Mouse (Mus musculus) lung, postnatal 4 days (tissue): ENCODE measurements around the gene Tmem123.
A peak's percentile ranks its signal among the peaks of the same experiment; 100 is the strongest.

Experiments
- DNase-seq, 2 experiments: peaks; one replicate each; pipeline ENCODE4 v3.0.0; 2021

Gene Tmem123

GRCm38 (mm10) chr9:7763614-7764300 lies at the start of gene Tmem123:
TSS of gene Tmem123 (plus strand) at chr9:7764041.
- peak; percentile 99 to 100 for DNase-seq

GRCm38 (mm10) chr9:7714062-7714907 lies 49.6 kb upstream of the Tmem123 start:
- DNase-seq: peak in 1 of 2 experiments; percentile 57

GRCm38 (mm10) chr9:7714908-7715175 lies 49.0 kb upstream of the Tmem123 start:
- DNase-seq: no peak

- DNase-seq: no peak
Measured at GRCm38 (mm10) chr9:7721543-7721942, 42.3 kb upstream of the Tmem123 start.

GRCm38 (mm10) chr9:7728997-7729396 lies 34.8 kb upstream of the Tmem123 start:
- DNase-seq: no peak

GRCm38 (mm10) chr9:7742696-7743095 lies 21.1 kb upstream of the Tmem123 start:
- no peak for DNase-seq

GRCm38 (mm10) chr9:7744156-7744555 lies 19.7 kb upstream of the Tmem123 start:
- DNase-seq: no peak

GRCm38 (mm10) chr9:7748881-7749280 lies 15.0 kb upstream of the Tmem123 start:
- DNase-seq: no peak

- DNase-seq: no peak
Measured at GRCm38 (mm10) chr9:7749537-7749936, 14.3 kb upstream of the Tmem123 start.

GRCm38 (mm10) chr9:7755889-7756423 lies 7.9 kb upstream of the Tmem123 start:
- no peak for DNase-seq

GRCm38 (mm10) chr9:7761906-7762455 lies 1.9 kb upstream of the Tmem123 start:
- no peak for DNase-seq

GRCm38 (mm10) chr9:7762741-7763140 lies 1.1 kb upstream of the Tmem123 start:
- DNase-seq: no peak

- peak in 1 of 2 experiments; percentile 53 for DNase-seq
Measured at GRCm38 (mm10) chr9:7764463-7764871, 626 bp downstream of the Tmem123 start.

- DNase-seq: no peak
Measured at GRCm38 (mm10) chr9:7765236-7765635, 1.4 kb downstream of the Tmem123 start.

- no peak for DNase-seq
Measured at GRCm38 (mm10) chr9:7766582-7766981, 2.7 kb downstream of the Tmem123 start.

- no peak for DNase-seq
Measured at GRCm38 (mm10) chr9:7767526-7767925, 3.7 kb downstream of the Tmem123 start.

- DNase-seq: no peak
Measured at GRCm38 (mm10) chr9:7769081-7769480, 5.2 kb downstream of the Tmem123 start.

GRCm38 (mm10) chr9:7769491-7769890 lies 5.7 kb downstream of the Tmem123 start:
- no peak for DNase-seq

GRCm38 (mm10) chr9:7772361-7772760 lies 8.5 kb downstream of the Tmem123 start:
- DNase-seq: no peak

GRCm38 (mm10) chr9:7772773-7773454 lies 9.1 kb downstream of the Tmem123 start:
- DNase-seq: no peak

GRCm38 (mm10) chr9:7773686-7774085 lies 9.8 kb downstream of the Tmem123 start:
- DNase-seq: no peak

GRCm38 (mm10) chr9:7774538-7774937 lies 10.7 kb downstream of the Tmem123 start:
- no peak for DNase-seq

GRCm38 (mm10) chr9:7775011-7775410 lies 11.2 kb downstream of the Tmem123 start:
- DNase-seq: no peak
